ENCODE assay signal across 19 mouse cellular contexts in the genomic region with DNA sequence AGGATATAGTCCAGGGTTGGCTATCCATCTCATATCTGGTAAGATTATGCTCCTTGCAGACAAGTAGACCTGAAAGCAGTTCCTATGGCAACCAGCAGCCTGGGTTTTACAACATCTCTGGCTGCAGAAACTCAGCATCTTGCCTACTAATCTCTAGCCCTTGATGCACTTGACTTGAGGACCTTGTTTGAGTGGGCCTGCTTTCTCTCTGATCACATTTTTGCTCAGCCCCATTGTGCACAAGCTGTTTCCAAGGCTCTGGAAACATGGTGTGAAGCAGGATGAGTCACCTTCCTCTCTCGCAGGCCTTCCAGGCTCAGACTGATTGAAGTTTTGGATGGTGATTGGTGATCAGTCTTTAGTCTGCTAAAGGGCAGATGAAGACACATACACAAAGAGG.
A peak's percentile ranks its signal among the peaks of the same experiment; 100 is the strongest.
DNase-seq lines count a peak whose midpoint lies in the region; ATAC-seq lines count a peak whose summit lies in the region.
"Had no signal": no experiment of that assay in that cellular context is flagged by ENCODE, and none has a peak within 500 bp of the region (broad histone marks: within the 10 kb centered on the region; RNA-seq: fewer than 3 reads in every experiment).

No protein-coding gene starts in this region.

- ATAC-seq in frontal cortex, adult (ENCODE audit: low TSS enrichment), result peak; percentile 83
- no peak for ATAC-seq in megakaryocyte progenitor cell, adult 5-6 weeks (replicated peaks; ENCODE audit: poor library complexity)
- ATAC-seq: activated CD4-positive, CD25-positive, alpha-beta regulatory T cell, adult 4 months; CD4-positive, CD25-positive, alpha-beta regulatory T cell, adult 4 months; intestine, embryonic 15.5 days had no signal

- no peak for DNase-seq in frontal cortex, postnatal 10 days (ENCODE audit: low spot score in 2 of 2)
- DNase-seq in right cerebral cortex, adult 18-20 months, result peak; percentile 53
- DNase-seq in right cerebral cortex, postnatal 14 days, result no peak
- DNase-seq in left cerebral cortex, adult 8-10 months (ENCODE audit: low spot score in 2 of 2), result peak; percentile 11 to 36
- DNase-seq in right cerebral cortex, postnatal 36 days (ENCODE audit: low spot score in 2 of 2), result peak; percentile 15 to 30
- no peak for DNase-seq in kidney, postnatal 25 days
- DNase-seq: adrenal gland, postnatal 10 days; cerebellum, adult 11 months; cerebellum, postnatal 25 days; gastrocnemius, adult 2 months; heart, postnatal 14 days; kidney, adult 9 months; kidney, postnatal 36 days; lung, postnatal 4 days had no signal

Comparison
In these comparisons a context has a peak if more than half of its experiments do, and no peak if none do; other contexts are left out.
1. DNase-seq: peak in right cerebral cortex, adult 18-20 months (single experiment), left cerebral cortex, adult 8-10 months (2 of 2) and right cerebral cortex, postnatal 36 days (2 of 2); none in frontal cortex, postnatal 10 days (0 of 2), right cerebral cortex, postnatal 14 days (single experiment) and kidney, postnatal 25 days (0 of 2).